Mouse (Mus musculus): ENCODE data around the gene Psmd7. TPM values are rescaled to one million over a fixed set of nuclear protein-coding genes. Genes with fewer than 3 reads are reported as not detected.

Gene Psmd7
- 101 TPM for polyA plus RNA-seq (2017; shearing (Covaris generic))

GRCm38 (mm10) chr8:107587995-107588780 lies at the start of gene Psmd7:
Psmd7 (minus strand) TSS chr8:107588464.

Other genes starting within 250 kb of the Psmd7 start
- 0.22 TPM for gene Nqo1, start 185.3 kb downstream of the Psmd7 start, polyA plus RNA-seq (2017; shearing (Covaris generic))
- gene Nob1, start 163.4 kb downstream of the Psmd7 start, polyA plus RNA-seq (2017; shearing (Covaris generic)) = 91.4 TPM
- 79.6 TPM for gene Wwp2, start 152.1 kb downstream of the Psmd7 start, polyA plus RNA-seq (2017; shearing (Covaris generic))

Data from naive thymus-derived CD4-positive, alpha-beta T cell, adult 5 months (primary cell).